Mouse (Mus musculus): ENCODE data around the gene S100a13.

Gene S100a13

GRCm38 (mm10) chr3:90508287-90508949 is 5.8 kb upstream of the S100a13 start:
- DNase-seq (ENCODE audit: low read depth, low spot score) = no peak

DNA sequence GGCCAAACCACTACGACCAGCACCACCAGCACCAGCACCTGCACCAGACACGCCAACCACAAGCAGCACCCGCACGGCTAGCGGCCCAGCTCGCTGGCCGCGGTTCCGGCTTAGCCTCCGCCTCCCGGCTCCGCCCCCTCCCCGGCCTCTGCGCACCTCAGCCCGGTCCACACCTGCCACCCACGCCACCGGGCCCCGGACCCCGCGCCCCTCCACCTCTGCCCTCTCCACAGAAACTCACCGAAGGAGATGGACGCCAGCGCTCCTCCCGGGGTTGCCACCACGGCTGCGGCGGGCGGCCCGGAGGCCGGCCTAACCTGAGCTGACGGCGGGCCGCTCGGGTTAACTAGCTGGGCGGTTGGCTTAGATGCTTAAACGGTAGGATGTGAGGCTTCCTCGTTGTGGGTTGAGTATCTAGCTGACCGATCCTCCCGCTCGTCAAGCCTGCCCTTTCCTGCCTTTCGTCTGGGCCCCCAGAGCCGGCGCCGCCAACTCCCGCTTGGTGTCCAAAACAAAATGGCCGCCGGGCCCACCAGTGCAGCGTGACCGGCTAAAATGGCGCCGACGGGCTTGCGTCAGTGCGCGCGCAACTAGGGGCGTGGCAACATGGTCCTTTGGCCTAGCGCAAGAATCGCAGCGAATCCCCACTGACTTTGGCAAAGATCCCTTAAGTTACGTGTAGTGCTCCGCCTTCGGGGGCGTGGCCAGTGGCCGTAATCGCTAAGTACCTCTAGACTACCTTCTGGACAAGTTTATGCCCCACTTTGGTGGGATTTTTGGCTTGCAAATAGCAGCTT is 5.1 kb upstream of the S100a13 start, which contains the start of gene Chtop:
Gene Chtop (minus strand): TSS at position 549 of the 797 bp plus-strand sequence.
- DNase-seq (ENCODE audit: low read depth, low spot score) = peak; percentile 99

DNA sequence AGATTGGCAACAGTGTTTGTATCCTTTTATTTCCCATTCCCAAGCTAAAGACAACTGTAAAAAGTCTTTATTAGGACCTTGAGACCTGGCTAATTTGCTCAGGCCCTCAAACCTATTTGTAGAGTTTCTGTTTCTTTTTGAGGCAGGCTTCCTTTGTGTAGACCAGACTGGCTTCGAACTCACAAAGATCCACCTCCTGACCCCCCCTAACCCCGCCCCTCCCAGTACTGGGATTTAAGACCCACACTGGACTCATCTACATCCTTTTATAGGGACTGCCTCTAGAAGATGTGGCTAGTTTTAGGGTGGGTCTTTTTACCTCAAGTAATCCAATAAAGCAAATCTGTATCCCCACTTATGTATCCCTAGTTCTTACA is 4.5 kb upstream of the S100a13 start:
- no peak for DNase-seq (ENCODE audit: low read depth, low spot score)

- no peak for DNase-seq (ENCODE audit: low read depth, low spot score)
These were observed 2.0 kb upstream of the S100a13 start for GRCm38 (mm10) chr3:90512276-90512675.

- no peak for DNase-seq (ENCODE audit: low read depth, low spot score)
These were observed 1.1 kb upstream of the S100a13 start for GRCm38 (mm10) chr3:90512948-90513642.

DNA sequence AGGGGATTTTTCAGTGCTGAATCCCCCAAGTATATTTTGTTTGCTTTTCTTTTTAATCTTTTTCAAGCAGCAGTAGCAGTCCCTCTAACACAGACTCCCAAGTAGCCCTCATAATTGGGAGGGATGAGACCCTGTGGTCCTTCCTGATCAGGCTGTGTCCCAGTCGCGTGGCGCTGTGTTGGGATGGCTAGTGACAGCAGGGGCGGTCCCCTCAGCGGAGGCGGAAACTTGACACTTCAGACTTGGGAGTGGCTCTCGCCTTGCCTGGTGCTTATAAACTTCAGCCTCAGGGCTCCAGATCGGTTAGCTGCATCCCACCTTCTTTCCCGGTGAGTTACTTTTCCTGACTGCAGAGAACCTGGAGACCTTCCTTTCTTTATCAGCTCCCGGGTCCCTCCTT is 456 bp downstream of the S100a13 start:
- no peak for DNase-seq (ENCODE audit: low read depth, low spot score)

DNA sequence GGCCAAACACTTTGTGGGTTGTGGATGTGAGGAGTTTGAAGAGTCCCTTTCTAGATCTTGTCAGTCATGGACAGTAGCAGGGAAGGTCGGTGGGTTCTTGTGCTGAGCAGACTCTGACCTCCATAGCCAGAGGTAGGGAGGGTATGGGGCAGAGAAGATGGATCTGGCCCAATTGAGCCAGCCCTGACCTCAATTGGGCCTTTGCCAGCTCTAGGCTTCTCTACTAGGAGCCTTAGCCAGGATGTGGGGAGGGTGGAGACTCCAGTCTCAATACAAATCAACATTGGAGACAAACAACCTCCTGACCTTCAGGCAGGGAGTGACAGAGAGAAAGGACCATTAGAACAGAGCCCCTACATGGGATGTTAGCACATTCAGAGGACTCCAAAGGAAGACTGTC is 1.0 kb downstream of the S100a13 start:
- no peak for DNase-seq (ENCODE audit: low read depth, low spot score)

GRCm38 (mm10) chr3:90515789-90516188 is 1.6 kb downstream of the S100a13 start:
- DNase-seq (ENCODE audit: low read depth, low spot score) = no peak

DNA sequence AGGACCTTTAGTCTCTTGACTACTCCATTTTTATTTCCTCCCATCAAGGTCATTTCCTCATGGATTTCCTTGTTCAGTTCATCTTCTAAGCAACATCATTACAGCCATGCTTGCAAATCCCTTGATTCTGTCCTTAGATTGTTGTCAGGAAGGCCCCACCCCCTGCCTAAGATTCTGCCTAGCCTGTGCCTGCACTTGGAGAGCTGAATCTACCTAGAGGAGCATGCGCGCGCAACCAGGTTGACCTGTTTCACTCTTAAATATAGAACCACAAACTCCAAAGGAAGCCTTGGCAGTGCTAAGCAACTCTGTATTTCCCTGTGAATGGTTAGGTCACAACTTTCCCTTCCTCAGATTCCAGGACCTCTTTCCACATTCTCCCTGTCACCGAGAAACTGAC is 3.5 kb downstream of the S100a13 start:
- DNase-seq (ENCODE audit: low read depth, low spot score) = no peak

- DNase-seq (ENCODE audit: low read depth, low spot score) = peak; percentile 33
These were observed 11.2 kb downstream of the S100a13 start for GRCm38 (mm10) chr3:90525421-90525820.

DNA sequence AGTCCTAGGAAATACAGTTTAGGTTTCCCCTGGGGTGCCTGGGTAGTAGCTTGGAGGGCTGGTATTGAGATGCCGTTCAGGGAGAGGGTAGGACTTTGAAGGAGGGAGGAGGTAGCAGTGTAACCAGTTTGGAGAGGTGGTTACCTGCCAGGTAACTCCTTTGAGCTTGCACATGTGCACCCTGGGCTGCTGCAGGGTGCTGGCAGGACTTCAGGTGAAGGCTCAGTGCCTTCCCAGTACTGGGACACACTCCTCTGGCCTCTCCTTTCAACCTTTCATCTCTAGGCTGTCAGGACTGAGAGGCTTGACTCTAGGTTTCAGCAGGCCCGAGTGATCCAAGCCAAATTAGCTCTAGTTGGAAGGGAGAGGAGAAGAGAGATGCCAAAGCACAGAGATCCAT is 11.8 kb downstream of the S100a13 start:
- no peak for DNase-seq (ENCODE audit: low read depth, low spot score)

DNA sequence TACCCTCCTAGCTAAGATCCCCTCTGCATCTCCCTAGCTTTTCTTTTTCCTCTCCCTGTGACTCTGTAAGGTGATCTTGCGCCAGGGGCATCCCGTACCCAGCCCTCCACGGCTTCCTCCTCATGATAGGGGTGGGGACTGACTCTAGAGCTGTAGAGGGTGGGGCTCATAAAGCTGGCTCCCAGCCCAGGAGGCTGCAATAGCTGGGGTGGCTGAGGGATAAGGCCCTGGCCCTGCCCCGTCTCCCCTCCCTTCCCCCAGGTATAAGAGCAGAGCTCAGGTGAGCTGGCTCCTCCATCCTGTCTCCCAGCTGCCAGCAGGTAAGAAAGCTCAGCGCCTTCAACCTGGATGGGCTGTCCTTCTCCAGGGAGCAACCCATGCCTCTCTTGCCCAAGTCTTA is 12.3 kb downstream of the S100a13 start, which contains the start of gene S100a14:
Gene S100a14 (plus strand): TSS at position 277 of the 400 bp plus-strand sequence.
- no peak for DNase-seq (ENCODE audit: low read depth, low spot score)

DNA sequence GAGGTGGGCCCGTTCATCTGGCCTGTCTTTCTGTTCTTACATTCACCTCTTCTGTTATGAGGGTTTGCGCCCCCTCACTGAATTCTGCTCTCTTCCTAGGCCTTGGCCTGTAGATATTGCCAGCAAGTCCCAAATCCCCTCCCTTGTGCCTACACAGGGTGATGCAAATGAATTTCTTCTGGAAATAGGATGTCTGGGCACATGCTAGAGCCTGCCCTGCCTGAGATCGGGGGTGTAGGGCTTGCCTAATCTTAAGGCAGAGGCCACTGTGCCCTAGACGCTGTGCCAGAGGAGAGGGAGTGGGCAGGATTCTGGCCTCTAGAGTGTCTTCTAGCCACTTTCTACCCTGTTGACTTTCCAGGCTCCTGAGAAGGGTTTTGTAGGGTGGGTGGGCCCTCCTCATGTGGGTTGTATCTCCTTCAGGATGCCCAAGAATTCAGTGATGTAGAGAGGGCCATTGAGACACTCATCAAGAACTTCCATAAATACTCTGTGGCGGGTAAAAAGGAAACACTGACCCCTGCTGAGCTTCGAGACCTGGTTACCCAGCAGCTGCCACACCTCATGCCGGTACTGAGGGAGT is 13.1 kb downstream of the S100a13 start:
- no peak for DNase-seq (ENCODE audit: low read depth, low spot score)

DNA sequence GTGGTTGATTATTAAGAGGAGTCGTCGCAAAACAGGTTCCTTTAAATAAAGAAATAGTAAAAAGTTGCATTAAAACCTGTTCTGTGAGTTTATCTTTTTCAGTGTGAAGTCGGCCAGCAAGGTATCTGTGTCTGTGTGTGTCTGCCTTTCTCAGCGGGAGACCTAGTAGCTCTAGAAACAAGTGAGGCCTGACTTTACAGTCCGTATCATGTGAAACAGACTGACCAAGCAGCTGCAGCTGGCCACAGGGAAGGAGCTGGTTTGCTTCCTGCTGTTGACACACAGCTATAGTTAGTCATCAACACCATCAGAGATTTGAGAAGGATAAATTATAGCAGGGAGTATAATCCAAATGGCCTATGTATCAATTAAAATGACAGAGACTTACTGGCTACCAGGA is 17.5 kb downstream of the S100a13 start:
- DNase-seq (ENCODE audit: low read depth, low spot score) = no peak

GRCm38 (mm10) chr3:90535446-90535845 is 21.2 kb downstream of the S100a13 start:
- no peak for DNase-seq (ENCODE audit: low read depth, low spot score)

DNA sequence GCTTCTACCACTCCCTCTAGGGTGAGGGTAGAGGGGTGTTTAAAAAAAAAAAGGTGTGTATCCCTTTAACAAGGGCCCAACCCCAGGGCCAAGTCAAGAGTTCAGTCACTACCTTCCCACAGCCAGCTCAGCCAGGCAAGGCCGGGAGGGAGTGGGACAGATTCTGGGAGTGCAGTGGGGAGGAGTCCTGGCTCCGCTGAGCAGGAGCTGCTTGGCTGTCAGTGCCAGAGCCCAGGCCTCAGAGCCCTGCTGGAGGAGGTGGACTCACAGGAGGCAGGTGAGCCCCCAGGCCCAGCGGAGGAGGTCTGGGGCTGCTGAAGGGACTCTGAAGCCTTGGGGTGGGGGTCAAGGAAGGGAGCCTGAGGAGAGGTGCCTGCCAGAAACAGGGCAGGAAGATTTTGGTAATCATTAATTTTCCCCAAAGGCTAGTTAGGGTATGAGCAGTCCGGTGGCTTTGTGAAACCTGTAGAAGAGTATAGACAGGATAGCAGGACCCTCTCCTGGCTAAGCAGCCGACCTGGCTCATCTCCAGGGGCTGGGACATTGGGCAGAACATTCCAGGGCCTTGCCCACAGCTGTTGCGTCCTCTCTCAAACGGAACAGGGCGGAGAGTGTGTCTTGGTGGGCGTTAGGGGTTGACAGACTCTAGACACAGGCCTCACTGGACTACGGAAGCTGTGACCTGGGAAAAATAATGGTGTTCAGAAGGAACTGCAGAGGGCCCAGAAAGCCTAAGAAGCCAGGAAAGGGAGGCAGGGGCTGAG is 23.1 kb downstream of the S100a13 start, which contains the start of gene S100a16:
Gene S100a16 (plus strand): TSS at position 114 of the 764 bp plus-strand sequence.
- no peak for DNase-seq (ENCODE audit: low read depth, low spot score)

GRCm38 (mm10) chr3:90537905-90538296 is 23.7 kb downstream of the S100a13 start:
- no peak for DNase-seq (ENCODE audit: low read depth, low spot score)

- DNase-seq (ENCODE audit: low read depth, low spot score) = no peak
These were observed 26.7 kb downstream of the S100a13 start for GRCm38 (mm10) chr3:90540904-90541303.

DNA sequence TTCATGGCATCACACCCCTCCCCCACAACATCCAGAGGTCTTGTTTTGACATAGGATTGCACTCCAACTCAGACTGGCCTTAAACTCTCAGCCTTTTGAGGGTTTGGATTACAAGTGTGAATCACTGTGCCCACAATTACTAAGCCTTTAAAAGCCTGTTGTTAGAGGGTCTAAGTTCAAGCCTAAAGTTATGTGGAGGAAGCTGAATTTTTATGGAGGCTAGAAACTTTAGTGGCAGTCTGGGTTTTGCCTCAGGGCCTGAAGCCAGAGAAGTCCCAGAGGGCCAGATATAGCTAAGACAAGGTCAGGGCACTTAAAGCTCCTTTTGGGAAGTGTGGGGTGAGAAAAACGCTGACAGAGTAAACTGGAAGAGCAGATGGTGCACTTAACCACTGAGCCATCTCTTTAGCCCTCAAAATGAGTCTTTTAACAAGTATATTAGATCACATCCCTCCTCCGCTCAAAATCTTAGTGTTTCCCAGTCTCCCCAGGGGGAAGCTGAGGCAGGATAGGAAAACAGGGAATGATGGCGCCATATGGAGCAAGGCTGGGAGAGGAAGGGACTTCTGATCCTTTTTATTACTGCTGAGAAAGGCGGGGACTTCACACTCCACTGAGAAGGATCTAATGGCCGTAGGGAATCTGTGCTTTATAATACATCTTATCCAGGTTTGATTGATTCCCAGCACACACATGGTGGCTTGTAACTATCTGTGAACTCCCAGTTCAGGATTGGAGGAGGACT is 35.6 kb downstream of the S100a13 start:
- no peak for DNase-seq (ENCODE audit: low read depth, low spot score)

DNA sequence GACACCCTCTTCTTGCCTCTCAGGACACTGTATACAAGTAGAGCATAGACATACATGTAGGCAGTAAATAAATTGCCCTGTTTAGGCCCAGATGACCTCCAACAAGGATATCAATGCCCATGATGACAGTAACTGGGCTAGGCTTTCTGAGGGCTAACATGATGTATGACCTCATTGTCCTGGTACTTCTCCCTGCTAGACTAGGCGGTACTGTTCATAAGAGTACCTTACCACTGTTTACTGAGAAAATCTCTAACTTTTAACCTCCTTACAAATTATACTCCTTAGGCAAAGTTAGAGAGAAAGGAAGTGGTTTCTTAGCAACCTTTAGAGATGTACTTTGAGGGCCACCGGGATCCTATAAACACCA is 36.2 kb downstream of the S100a13 start:
- no peak for DNase-seq (ENCODE audit: low read depth, low spot score)

GRCm38 (mm10) chr3:90552231-90552630 is 38.0 kb downstream of the S100a13 start:
- DNase-seq (ENCODE audit: low read depth, low spot score) = no peak
